Mouse (Mus musculus) spleen, postnatal 4 days (tissue): ENCODE results near the gene Meaf6.

Source experiments
- DNase-seq, 2 experiments: peaks; one replicate each; pipeline ENCODE4 v3.0.0; 2022; ENCODE audit warnings: low spot score in 2 of 2

Gene Meaf6

GRCm38 (mm10) chr4:125084403-125085345, at the start of gene Meaf6:
TSS of gene Meaf6 (plus strand) at chr4:125085134.
- peak; percentile 92 to 99 for DNase-seq

- DNase-seq, result no peak
These were observed 40.5 kb upstream of the Meaf6 start for GRCm38 (mm10) chr4:125044454-125044853.

- DNase-seq, result no peak
These were observed 29.5 kb upstream of the Meaf6 start for GRCm38 (mm10) chr4:125055385-125055784.

- no peak for DNase-seq
These were observed 28.5 kb upstream of the Meaf6 start for GRCm38 (mm10) chr4:125056476-125056875.

GRCm38 (mm10) chr4:125057273-125057672, 27.7 kb upstream of the Meaf6 start:
- no peak for DNase-seq

GRCm38 (mm10) chr4:125058033-125058432, 26.9 kb upstream of the Meaf6 start:
- no peak for DNase-seq

- DNase-seq, result peak; percentile 41 to 71
These were observed 25.9 kb upstream of the Meaf6 start for GRCm38 (mm10) chr4:125059025-125059424.

GRCm38 (mm10) chr4:125063829-125064228, 21.1 kb upstream of the Meaf6 start:
- no peak for DNase-seq

GRCm38 (mm10) chr4:125065517-125066307, 19.2 kb upstream of the Meaf6 start, which contains the start of gene Dnali1:
TSS of gene Dnali1 (minus strand) at chr4:125065703.
- DNase-seq, result peak; percentile 60 to 74

GRCm38 (mm10) chr4:125066490-125067370, 18.2 kb upstream of the Meaf6 start, which contains the start of gene Snip1:
TSS of gene Snip1 (plus strand) at chr4:125066672.
- peak; percentile 90 to 94 for DNase-seq

GRCm38 (mm10) chr4:125077700-125078099, 7.2 kb upstream of the Meaf6 start:
- DNase-seq, result no peak

- no peak for DNase-seq
These were observed 6.2 kb upstream of the Meaf6 start for GRCm38 (mm10) chr4:125078698-125079097.

GRCm38 (mm10) chr4:125085346-125085841, 460 bp downstream of the Meaf6 start:
- peak; percentile 82 to 92 for DNase-seq

GRCm38 (mm10) chr4:125093031-125093430, 8.1 kb downstream of the Meaf6 start:
- DNase-seq, result no peak

- no peak for DNase-seq
These were observed 11.1 kb downstream of the Meaf6 start for GRCm38 (mm10) chr4:125096066-125096465.

- DNase-seq, result no peak
These were observed 12.5 kb downstream of the Meaf6 start for GRCm38 (mm10) chr4:125097412-125097811.

- DNase-seq, result peak; percentile 81 to 96
These were observed 14.5 kb downstream of the Meaf6 start for GRCm38 (mm10) chr4:125099458-125099857.

GRCm38 (mm10) chr4:125101334-125101733, 16.4 kb downstream of the Meaf6 start:
- DNase-seq, result no peak

- DNase-seq, result no peak
These were observed 20.4 kb downstream of the Meaf6 start for GRCm38 (mm10) chr4:125105354-125105753.

GRCm38 (mm10) chr4:125114638-125115037, 29.7 kb downstream of the Meaf6 start:
- DNase-seq, result peak; percentile 82 to 93

GRCm38 (mm10) chr4:125115081-125115480, 30.1 kb downstream of the Meaf6 start:
- DNase-seq, result no peak
